Mouse (Mus musculus) stomach, embryonic 14.5 days (tissue): Measurements from ENCODE around the gene Lrrc14b. TPM values are rescaled to one million over a fixed set of nuclear protein-coding genes. Genes with fewer than 3 reads are reported as not detected.

Experiments used
- ATAC-seq: fragments of 200-750 bp; cut with Nextera tagmentation; 2 replicates; pipeline ENCODE4 v1.8.0; 2017; ENCODE audit warnings: low read depth, moderate TSS enrichment; ENCODE audit not compliant: insufficient number of reproducible peaks, insufficient read depth, low FRiP score
- H3K27ac ChIP-seq: fragments of 300-500 bp; sonication (generic); 2 replicates; pipeline ENCODE4 v1.5.1; 2014; ENCODE audit warnings: mild to moderate bottlenecking, low read length, moderate library complexity, mixed read lengths
- H3K27me3 ChIP-seq: fragments of 300-500 bp; sonication (generic); 2 replicates; pipeline ENCODE4 v1.6.1; 2014; ENCODE audit warnings: low read length, control low read depth, mixed read lengths; ENCODE audit not compliant: control insufficient read depth, insufficient read depth
- H3K36me3 ChIP-seq: fragments of 300-500 bp; sonication (generic); 2 replicates; pipeline ENCODE4 v1.6.1; 2014; ENCODE audit warnings: mild to moderate bottlenecking, control low read depth, low read length, moderate library complexity, mixed read lengths; ENCODE audit not compliant: control insufficient read depth, insufficient read depth
- H3K4me1 ChIP-seq: fragments of 300-500 bp; sonication (generic); 2 replicates; pipeline ENCODE4 v1.6.1; 2014; ENCODE audit warnings: low read length, control low read depth, mixed read lengths; ENCODE audit not compliant: control insufficient read depth, insufficient read depth
- H3K4me2 ChIP-seq: fragments of 300-500 bp; sonication (generic); replicated peaks from 2 replicates; pipeline ENCODE4 v1.6.1; 2014; ENCODE audit warnings: low read depth, low read length, control low read depth
- H3K4me3 ChIP-seq: fragments of 300-500 bp; sonication (generic); 2 replicates; pipeline ENCODE4 v1.5.1; 2014; ENCODE audit warnings: low read depth, low read length, control low read depth
- H3K9ac ChIP-seq: fragments of 300-500 bp; sonication (generic); replicated peaks from 2 replicates; pipeline ENCODE4 v1.6.1; 2014; ENCODE audit warnings: low read depth, mild to moderate bottlenecking, control low read depth, low read length, moderate library complexity, mixed read lengths
- H3K9me3 ChIP-seq: fragments of 300-500 bp; sonication (generic); 2 replicates; pipeline ENCODE4 v1.6.1; 2016; ENCODE audit warnings: low read depth, low read length, control low read depth; ENCODE audit not compliant: control insufficient read depth
- WGBS: fragments of 180-500 bp; shearing (Covaris S2); extraction: QIAGEN DNeasy Blood & Tissue Kit; methylation state at CpG from one replicate; pipeline ENCODE4 v1.1.7; 2014; 5-methylcytosine and 5-hydroxymethylcytosine counted together
- polyA plus RNA-seq: library from polyadenylated mRNA; unstranded; fragments of >200 nt; fragmentation: Nextera tagmentation; extraction: Ambion mirVana; gene quantifications from 2 replicates; pipeline ENCODE4 v1.2.1, GENCODE M21; 2014

Lrrc14b gene
- polyA plus RNA-seq, 1 experiment from 2014 or later: not detected

GRCm38 (mm10) chr13:74362218-74362617, 1.6 kb downstream of the Lrrc14b start:
- Histone ChIP-seq H3K9me3 (no peaks in the 10 kb centered on the region), H3K36me3 (peaks cover 28% of the 10 kb centered on the region), H3K4me1 (no peaks in the 10 kb centered on the region), H3K4me2 (no peak overlapping the region), H3K27ac (no peak overlapping the region), H3K27me3 (no peaks in the 10 kb centered on the region), H3K9ac (no peak overlapping the region), H3K4me3 (no peak overlapping the region)
- 82% methylated on average over 2 of the region's 2 CpGs for WGBS
- no peak for ATAC-seq

GRCm38 (mm10) chr13:74356491-74356890, 7.3 kb downstream of the Lrrc14b start:
- ATAC-seq: no peak
- 96% methylated on average over 13 of the region's 13 CpGs for WGBS
- Histone ChIP-seq H3K4me3 (no peak overlapping the region), H3K9me3 (no peaks in the 10 kb centered on the region), H3K4me1 (no peaks in the 10 kb centered on the region), H3K36me3 (peaks cover 48% of the 10 kb centered on the region), H3K9ac (no peak overlapping the region), H3K4me2 (no peak overlapping the region), H3K27ac (no peak overlapping the region), H3K27me3 (no peaks in the 10 kb centered on the region)

- peak; percentile 29; the same call in 1 of the 2 replicates for ATAC-seq
- 2% methylated on average over 15 of the region's 15 CpGs for WGBS
- Histone ChIP-seq H3K9me3 (no peaks in the 10 kb centered on the region), H3K4me1 (0 out of 2 replicates have a peak, but pooled peaks cover 11% of the 10 kb centered on the region), H3K27ac (peak overlapping the region; percentile 39; the same call in 1 of the 2 replicates), H3K4me2 (peak overlapping the region; percentile 74), H3K27me3 (no peaks in the 10 kb centered on the region), H3K4me3 (peak overlapping the region; percentile 83), H3K36me3 (peaks cover 10% of the 10 kb centered on the region), H3K9ac (peak overlapping the region; percentile 88)
Measured at GRCm38 (mm10) chr13:74350435-74350906, 13.3 kb downstream of the Lrrc14b start.

- peak within 1 kb of the TSS; percentile 58; the same call in 1 of the 2 replicates for H3K27ac ChIP-seq
- H3K36me3 ChIP-seq: peaks cover 10% of the 10 kb centered on the region
- H3K9me3 ChIP-seq: no peaks in the 10 kb centered on the region
- peak within 1 kb of the TSS; percentile 88 for H3K9ac ChIP-seq
- under 1% methylated on average over 57 of the region's 57 CpGs for WGBS
- peak; percentile 97 for ATAC-seq
- H3K4me2 ChIP-seq: peak within 1 kb of the TSS; percentile 74
- H3K27me3 ChIP-seq: no peaks in the 10 kb centered on the region
- 0 out of 2 replicates have a peak, but pooled peaks cover 11% of the 10 kb centered on the region for H3K4me1 ChIP-seq
- peak within 1 kb of the TSS; percentile 83 for H3K4me3 ChIP-seq
Measured at GRCm38 (mm10) chr13:74349566-74350434, 14.0 kb downstream of the Lrrc14b start, which contains the start of the genes Sdha and Ccdc127. Sdha (minus strand) TSS chr13:74350280. Ccdc127 (plus strand) TSS chr13:74350309.

- Histone ChIP-seq H3K27me3 (no peaks in the 10 kb centered on the region), H3K27ac (no peak overlapping the region), H3K4me3 (no peak overlapping the region), H3K9me3 (no peaks in the 10 kb centered on the region), H3K4me1 (no peaks in the 10 kb centered on the region), H3K36me3 (peaks cover 59% of the 10 kb centered on the region), H3K9ac (no peak overlapping the region), H3K4me2 (no peak overlapping the region)
- 47% methylated on average over 3 of the region's 3 CpGs for WGBS
- ATAC-seq: peak; percentile 49; the same call in 1 of the 2 replicates
Measured at GRCm38 (mm10) chr13:74341036-74341435, 22.8 kb downstream of the Lrrc14b start.

GRCm38 (mm10) chr13:74329321-74329720, 34.5 kb downstream of the Lrrc14b start:
- ATAC-seq: no peak
- peaks cover 58% of the 10 kb centered on the region for H3K36me3 ChIP-seq

GRCm38 (mm10) chr13:74317170-74317849, 46.5 kb downstream of the Lrrc14b start, which contains the start of gene Pdcd6:
Pdcd6 (minus strand) TSS chr13:74317580.
- H3K4me3 ChIP-seq: peak within 1 kb of the TSS; percentile 65
- H3K4me1 ChIP-seq: 0 out of 2 replicates have a peak, but pooled peaks cover 5% of the 10 kb centered on the region
- H3K27me3 ChIP-seq: no peaks in the 10 kb centered on the region
- 1% methylated on average over 36 of the region's 36 CpGs for WGBS
- H3K36me3 ChIP-seq: peaks cover 21% of the 10 kb centered on the region
- H3K9me3 ChIP-seq: no peaks in the 10 kb centered on the region
- peak within 1 kb of the TSS; percentile 4; the same call in 1 of the 2 replicates for H3K27ac ChIP-seq
- peak within 1 kb of the TSS; percentile 59 for H3K9ac ChIP-seq
- peak; percentile 100 for ATAC-seq
- H3K4me2 ChIP-seq: peak within 1 kb of the TSS; percentile 54

More at GRCm38 (mm10) chr13:74329321-74329720, 34.5 kb downstream of the Lrrc14b start:
- no peak overlapping the region for H3K9ac ChIP-seq
- H3K4me3 ChIP-seq: no peak overlapping the region
- H3K4me2 ChIP-seq: no peak overlapping the region
- no peak overlapping the region for H3K27ac ChIP-seq
- no peaks in the 10 kb centered on the region for H3K9me3 ChIP-seq
- H3K27me3 ChIP-seq: no peaks in the 10 kb centered on the region
- H3K4me1 ChIP-seq: no peaks in the 10 kb centered on the region

GRCm38 (mm10) chr13:74316789-74317169, 47.0 kb downstream of the Lrrc14b start:
- peak overlapping the region; percentile 65 for H3K4me3 ChIP-seq
- H3K9me3 ChIP-seq: no peaks in the 10 kb centered on the region
- H3K4me2 ChIP-seq: peak overlapping the region; percentile 54
- H3K27ac ChIP-seq: peak overlapping the region; percentile 4; the same call in 1 of the 2 replicates
- 0 out of 2 replicates have a peak, but pooled peaks cover 5% of the 10 kb centered on the region for H3K4me1 ChIP-seq
- 3% methylated on average over 15 of the region's 15 CpGs for WGBS
- H3K36me3 ChIP-seq: peaks cover 16% of the 10 kb centered on the region
- H3K9ac ChIP-seq: peak overlapping the region; percentile 59
- no peaks in the 10 kb centered on the region for H3K27me3 ChIP-seq
- no peak; the same call in 1 of the 2 replicates for ATAC-seq
